ENCODE assay signal across 18 mouse cellular contexts in genomic region chr13:108437424-108437823, GRCm38 (mm10).
"Had no signal": no experiment of that assay in that cellular context is flagged by ENCODE, and none has a peak within 500 bp of the region (broad histone marks: within the 10 kb centered on the region; RNA-seq: fewer than 3 reads in every experiment).

No protein-coding gene starts in this region.

- H3K36me3 ChIP-seq: midbrain, embryonic 10.5 days; midbrain, embryonic 13.5 days; midbrain, embryonic 15.5 days; neural tube, embryonic 13.5 days; neural tube, embryonic 15.5 days had no signal

- H3K4me3 ChIP-seq: midbrain, embryonic 10.5 days; midbrain, embryonic 13.5 days; midbrain, embryonic 15.5 days; myocyte; neural tube, embryonic 13.5 days; neural tube, embryonic 15.5 days had no signal

- H3K27ac ChIP-seq: midbrain, embryonic 10.5 days; midbrain, embryonic 13.5 days; midbrain, embryonic 15.5 days; neural tube, embryonic 13.5 days; neural tube, embryonic 15.5 days had no signal

- H3K9ac ChIP-seq: lung, embryonic 14.5 days; midbrain, embryonic 13.5 days; midbrain, embryonic 15.5 days; neural tube, embryonic 13.5 days; neural tube, embryonic 15.5 days had no signal

- H3K27me3 ChIP-seq: midbrain, embryonic 13.5 days; midbrain, embryonic 15.5 days; neural tube, embryonic 13.5 days; neural tube, embryonic 15.5 days had no signal

- DNase-seq: lung, adult 18-20 months; lung, embryonic 14.5 days; lung, postnatal 10 days; lung, postnatal 4 days; retina, postnatal 1 day; right cerebral cortex, adult 18-20 months; right cerebral cortex, postnatal 25 days; right cerebral cortex, postnatal 4 days; spleen, adult 18-20 months; thymus, adult 18-20 months; thymus, postnatal 14 days; thymus, postnatal 36 days had no signal

- H3K9me3 ChIP-seq: midbrain, embryonic 10.5 days; midbrain, embryonic 13.5 days; midbrain, embryonic 15.5 days; neural tube, embryonic 13.5 days; neural tube, embryonic 15.5 days had no signal

- H3K4me1 ChIP-seq: midbrain, embryonic 10.5 days; midbrain, embryonic 13.5 days; midbrain, embryonic 15.5 days; neural tube, embryonic 13.5 days; neural tube, embryonic 15.5 days had no signal

- H3K4me2 ChIP-seq: lung, embryonic 14.5 days; midbrain, embryonic 13.5 days; midbrain, embryonic 15.5 days; neural tube, embryonic 13.5 days; neural tube, embryonic 15.5 days had no signal

- ATAC-seq: midbrain, embryonic 13.5 days; midbrain, embryonic 15.5 days had no signal
